Mouse (Mus musculus) granulocyte monocyte progenitor cell, adult 5-6 weeks (primary cell): ENCODE results near the gene C1qb. TPM values are rescaled to one million over a fixed set of nuclear protein-coding genes. Genes with fewer than 3 reads are reported as not detected.

Source experiments
- ATAC-seq: replicated peaks from 2 replicates; pipeline ENCODE4 v1.8.0; 2016; ENCODE audit warnings: mild to moderate bottlenecking, moderate TSS enrichment, inconsistent platforms; ENCODE audit not compliant: poor library complexity, severe bottlenecking
- total RNA-seq, 2 experiments: library from RNA; stranded (forward) in 1 of 2; stranded (reverse) in 1 of 2; fragments of 200-712, 200-1000 nt in 1 of 2; fragments of >200 nt in 1 of 2; fragmentation: Nextera tagmentation in 1 of 2; gene quantifications; 2 replicates each; pipeline ENCODE4 v1.2.3; 2014 to 2017

The C1qb gene
- total RNA-seq, 2 experiments from 2014 or later, result 0.52 TPM; not detected in 1

DNA sequence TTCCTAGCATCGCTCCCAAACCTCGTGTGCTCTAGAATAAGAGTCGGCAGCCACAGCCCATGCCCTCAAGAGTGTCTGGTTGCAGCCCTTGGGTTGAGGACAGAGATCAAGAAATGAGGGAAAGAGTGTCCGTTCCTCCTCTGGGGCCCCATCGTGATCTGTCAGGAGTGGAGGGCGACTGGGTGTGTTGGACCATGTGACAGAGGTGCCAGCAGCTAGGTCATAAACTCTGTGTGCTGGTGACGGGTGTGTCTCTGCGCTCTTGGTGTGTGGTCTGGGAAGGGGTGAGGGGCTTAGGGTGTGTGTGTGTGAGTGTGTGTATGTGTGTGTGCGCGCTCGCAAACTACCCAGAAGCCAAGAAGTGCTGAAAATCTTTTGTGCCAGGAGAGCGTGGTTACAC lies 33.0 kb downstream of the C1qb start:
- ATAC-seq, result no peak

DNA sequence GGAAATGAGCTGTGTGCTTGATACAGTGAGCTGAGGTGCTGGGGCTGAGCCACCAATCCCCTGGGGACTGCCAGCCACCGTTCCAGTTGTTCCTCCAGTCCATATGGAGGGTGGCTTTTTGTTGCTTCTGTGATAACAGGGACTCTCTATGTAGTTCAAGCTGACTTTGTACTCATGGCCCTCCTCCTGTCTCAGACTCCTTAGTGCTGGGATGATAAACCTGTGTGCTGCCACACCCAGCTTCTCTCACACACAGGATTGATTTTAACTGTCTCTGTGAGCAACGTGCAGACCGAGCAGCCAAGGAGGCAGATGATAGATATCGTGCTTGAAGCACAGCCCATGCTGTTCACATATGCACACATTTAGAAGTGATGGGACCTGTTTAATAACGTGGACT lies 33.9 kb downstream of the C1qb start:
- no peak for ATAC-seq

DNA sequence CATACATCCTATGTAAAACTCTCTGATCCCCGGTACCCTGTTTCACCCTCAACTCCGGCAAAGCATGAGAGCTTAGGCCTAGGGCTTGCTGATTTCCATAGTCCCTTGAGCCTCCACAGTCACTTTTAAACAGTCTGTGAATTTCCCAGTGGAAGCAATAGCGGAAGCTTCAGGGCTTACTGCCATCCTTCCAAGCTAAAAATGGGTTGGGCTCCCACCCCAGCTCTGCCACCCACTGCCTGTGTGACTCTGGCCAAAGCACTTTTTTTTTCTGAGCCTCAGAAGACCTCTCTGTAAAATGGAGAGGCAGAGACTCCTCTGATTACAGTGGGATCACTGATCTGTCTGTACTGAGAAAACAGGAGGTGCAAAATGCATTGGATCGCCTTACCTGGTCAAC lies 37.4 kb downstream of the C1qb start:
- ATAC-seq, result no peak

DNA sequence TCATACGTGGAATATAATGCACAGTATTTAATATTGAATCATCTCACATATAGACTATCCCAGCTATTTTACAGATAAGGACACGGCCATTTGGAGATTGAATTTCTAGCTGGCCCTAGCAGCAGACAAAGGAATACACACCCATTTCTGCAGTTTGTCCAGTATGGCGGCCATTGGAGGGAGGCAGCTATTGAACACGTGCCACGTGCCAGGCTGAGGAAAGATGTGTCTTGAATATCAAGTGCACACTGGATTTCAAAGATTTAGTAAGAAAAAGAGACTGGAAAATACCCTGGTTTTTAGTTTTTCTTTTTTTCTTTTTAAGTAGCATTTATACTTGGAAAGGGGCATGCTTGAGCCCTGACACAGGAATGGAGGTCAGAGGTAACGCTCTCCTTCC lies 38.8 kb downstream of the C1qb start:
- no peak for ATAC-seq

DNA sequence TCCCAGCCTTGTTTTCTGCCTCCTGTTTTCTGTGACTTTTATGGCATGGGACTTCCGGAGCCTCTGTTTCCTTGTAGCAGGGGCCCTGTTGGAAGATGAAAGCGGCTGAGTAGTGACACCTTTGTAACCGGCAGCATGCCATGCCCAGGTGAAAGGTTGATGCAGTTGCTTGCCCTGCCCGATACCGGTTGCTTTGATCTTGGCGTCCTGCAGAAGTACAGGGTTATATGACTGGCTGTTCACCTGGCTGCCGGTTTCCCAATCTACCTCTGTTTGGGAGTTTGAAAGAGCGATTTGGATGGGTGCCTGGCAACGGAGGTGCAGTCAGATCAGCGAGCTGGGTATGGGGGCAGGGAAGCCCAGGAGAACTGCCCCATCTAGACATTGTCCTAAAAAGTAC lies 43.2 kb downstream of the C1qb start:
- no peak for ATAC-seq

DNA sequence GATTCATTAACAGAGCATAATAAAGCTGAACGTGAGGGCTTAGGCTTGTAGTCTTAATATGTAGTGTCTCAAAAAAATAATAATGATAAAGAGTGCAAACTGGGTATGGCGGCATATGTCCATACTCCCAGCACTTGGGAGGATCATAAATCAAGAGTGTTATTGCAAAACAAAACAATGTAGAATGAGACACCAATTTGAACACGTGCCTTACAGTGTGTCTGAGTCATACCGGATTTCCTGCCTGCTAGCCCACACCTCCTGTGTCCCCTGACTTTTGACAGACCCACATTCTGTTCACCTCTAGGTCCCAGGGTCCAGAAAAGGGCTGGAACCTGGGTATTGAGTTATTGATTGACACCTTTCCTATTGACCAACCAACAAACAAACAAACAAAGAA lies 44.0 kb downstream of the C1qb start:
- peak; percentile 76 for ATAC-seq

DNA sequence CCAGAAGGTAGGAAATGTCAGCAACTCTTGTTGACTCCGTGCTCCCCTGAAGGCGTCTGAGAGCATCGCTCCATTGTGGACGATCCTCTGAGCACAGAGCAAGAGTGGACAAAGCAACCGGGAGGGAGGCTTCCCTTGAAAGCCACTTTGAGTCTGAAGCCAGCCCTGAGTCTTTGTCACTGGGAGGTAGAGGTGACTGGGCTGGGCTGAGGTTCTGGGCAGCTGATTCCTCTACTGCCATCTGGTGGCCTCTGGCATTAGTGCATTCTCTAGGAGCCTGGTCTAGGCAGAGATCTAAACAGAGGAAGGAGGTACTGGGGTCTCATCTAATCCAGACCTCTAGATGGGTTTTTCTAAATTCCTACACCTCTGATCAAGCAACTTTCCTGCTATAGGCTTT lies 44.9 kb downstream of the C1qb start:
- ATAC-seq, result peak; percentile 86

DNA sequence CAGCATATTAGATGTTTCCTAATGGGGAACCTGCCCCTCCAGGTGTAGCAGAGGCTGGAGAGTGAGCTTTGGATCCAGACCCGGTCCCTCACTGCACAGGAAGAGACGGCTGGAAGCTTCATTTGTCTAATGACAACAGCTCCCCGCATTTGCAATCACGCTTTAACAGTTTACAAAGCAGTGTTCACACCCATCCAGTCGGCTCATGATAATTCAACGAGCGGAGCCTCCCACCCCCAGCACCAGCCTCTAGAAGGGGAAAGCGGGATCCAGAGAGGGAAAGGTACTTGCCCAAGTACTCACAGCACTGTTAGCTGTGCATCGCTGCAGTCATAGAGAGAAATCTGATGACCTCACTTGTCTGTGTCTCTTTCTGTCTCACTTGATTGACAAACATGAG lies 47.5 kb downstream of the C1qb start:
- ATAC-seq, result no peak

DNA sequence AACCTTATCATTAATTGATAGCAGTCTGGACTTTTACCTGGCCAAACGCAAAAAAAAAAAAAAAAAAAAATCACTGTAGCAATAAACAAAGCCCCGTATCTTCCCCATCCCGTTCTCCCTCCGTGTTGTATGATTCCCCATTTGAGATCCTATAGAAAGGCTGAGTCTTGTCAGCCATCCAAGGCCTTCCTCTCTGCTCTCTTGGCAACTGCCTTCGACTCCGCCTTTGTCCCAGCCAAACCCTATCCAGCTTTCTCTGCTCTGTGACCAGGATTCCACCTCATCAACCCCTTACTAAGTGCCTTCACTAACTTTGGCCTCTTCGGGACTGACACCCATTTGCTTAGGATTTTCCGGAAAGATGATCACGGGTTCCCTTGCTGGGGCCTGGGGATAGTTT lies 48.0 kb downstream of the C1qb start:
- ATAC-seq, result no peak

DNA sequence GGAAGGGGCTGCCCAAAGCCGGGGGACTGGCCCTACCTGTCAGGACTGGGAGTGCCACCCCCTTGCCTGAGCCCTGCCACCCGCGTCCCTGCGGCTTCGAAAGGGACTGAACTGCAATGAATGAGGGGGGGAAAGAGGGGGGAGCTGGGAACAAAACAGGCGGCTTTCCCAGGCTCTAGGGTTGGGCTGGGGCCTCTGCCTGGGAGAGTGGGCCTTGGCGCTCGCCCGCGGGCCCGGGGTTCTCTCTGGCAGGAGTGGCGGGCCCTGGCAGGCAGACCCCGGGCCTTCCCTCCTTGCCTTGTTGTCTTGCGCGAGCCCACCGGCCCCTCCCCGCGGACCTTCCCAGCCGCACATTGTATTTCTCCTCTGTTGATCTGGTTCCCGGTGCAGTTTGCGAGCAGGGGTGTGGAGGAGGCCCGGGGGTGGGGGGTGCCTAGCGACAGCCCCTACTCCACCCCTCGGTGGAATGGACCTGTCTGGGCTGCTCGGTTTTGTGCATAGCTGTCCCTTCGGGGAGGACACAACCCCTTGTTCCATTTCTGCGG lies 49.5 kb downstream of the C1qb start:
- ATAC-seq, result no peak

DNA sequence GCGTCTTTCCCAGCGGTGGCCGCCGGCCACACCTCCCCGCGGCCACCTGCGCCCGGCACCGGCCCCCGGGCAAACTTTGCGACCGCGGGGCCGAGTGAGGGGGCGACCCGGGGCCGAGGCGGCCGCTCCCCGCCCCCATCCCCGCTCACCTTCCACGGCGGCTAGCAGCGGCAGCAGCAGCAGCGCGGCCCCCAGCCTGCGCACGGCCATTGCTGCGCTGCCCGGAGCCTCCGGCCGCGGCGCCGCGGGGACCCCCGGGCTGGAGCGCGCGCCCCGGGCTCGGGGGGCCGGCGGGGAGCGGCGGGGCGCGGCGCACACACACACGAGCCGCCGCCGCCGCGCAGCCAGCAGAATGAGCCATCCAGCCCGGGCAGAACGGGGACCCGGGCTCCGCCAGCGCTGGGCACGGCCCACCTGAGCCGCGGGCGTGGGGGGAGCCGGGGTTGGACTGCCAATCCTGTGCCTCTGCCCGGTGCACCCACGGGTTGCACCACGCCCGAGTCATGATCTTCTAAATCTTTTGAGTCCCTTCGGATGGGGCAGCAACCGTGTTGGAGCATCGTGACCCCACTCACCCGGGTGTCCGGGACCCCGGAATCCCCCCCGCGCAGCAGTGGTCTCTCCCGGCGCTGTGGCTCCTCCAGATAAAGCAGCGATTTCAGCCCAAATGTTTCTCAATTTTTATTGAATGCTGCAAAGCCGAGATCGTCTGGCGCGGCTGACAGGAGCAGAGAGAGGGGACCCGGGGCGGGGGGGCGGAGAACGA lies 50.2 kb downstream of the C1qb start, which contains the start of gene Ephb2:
Gene Ephb2 (minus strand): TSS at position 368 of the 766 bp plus-strand sequence.
- peak; percentile 52 for ATAC-seq

DNA sequence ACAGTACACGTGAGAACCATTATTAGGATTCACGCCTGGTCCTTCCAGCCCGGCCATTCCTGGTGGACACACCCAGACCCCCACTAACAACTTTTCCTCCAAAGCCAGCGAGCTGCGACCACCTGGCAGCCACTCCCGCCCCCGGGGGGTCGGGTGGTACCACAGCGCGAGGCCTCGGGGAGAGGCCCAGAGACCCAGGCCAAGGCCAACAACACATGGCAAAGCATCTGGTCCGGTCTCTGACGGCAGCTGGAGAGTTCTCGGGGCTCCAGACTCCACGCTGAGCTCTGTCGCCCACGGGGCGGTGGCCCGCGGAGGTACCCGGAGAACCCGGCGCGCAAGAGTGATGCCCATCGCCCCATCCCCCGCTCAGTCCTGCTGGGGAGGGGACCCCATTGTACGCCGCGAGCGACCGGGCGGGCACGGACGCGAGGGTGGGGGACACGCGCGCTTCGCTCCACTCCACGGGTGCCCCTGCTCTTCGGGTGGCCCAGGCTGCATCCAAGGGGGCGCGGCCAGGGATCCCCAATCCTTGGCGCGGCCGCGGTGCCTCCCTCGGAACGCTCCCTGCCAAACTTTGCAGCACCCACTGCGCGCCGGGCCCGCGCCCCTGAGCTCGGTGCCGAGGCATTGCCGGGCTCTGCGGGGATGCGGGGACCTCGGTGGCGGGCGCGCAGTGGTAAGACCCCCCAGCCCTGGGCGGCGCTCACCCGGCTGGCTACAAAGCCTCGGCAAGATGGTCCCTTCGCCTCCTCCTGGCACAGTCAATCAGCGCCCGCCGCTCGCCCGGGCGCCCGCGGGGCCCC lies 51.0 kb downstream of the C1qb start:
- no peak for ATAC-seq

DNA sequence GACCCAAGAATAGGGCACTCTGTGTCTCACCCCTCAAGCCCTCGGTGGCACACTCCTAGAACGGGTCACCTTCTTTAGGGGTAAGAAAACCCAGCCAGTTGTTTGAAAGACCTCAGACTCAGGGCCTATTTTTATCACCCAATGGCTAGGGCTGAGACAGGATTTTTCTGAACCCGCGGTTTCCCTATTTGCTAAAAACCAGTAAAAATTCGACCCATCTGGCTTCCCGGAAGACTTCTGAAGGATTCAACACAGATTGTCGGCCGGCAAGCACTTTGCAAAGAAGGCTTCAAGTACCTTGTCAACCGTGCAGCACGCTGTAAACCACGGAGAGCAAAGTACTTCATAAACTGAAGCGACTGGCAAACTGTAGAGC lies 51.6 kb downstream of the C1qb start:
- no peak for ATAC-seq

DNA sequence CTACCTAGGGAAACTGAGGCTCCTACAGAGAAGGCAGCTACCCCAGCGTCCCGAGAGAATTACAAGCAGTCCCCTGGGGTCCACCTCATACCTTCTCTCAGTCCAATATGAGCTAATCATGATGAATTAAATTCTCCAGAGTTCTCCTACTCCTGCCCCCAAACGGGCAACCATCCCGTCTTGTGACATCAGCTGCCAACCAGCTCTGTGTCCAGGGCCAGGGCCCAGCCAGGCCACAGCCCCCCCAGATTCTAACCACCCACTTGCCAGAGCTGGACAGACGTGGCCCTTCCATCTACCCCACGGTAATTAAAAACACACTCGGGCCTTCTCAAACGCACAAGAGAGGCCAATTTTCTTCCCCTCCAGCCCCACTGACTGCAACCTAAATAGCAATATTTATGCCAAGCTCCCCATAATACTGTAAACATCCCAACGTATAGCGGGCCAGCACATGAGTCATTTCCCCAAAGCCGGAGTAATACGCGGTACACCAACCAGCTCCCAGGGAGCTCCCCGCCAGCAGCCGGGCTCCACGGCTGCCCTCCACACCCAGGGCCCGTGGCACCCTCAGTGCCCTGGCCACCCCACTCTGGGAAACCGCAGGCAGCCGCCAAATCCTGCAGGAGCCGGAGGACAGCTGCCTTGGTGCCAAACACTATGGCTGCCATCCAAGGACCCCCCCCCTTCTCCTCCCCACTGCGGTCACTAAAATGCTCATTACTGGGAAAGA lies 52.2 kb downstream of the C1qb start:
- 0 out of 2 replicates have a peak, but pooled peaks have one; percentile 15 for ATAC-seq

DNA sequence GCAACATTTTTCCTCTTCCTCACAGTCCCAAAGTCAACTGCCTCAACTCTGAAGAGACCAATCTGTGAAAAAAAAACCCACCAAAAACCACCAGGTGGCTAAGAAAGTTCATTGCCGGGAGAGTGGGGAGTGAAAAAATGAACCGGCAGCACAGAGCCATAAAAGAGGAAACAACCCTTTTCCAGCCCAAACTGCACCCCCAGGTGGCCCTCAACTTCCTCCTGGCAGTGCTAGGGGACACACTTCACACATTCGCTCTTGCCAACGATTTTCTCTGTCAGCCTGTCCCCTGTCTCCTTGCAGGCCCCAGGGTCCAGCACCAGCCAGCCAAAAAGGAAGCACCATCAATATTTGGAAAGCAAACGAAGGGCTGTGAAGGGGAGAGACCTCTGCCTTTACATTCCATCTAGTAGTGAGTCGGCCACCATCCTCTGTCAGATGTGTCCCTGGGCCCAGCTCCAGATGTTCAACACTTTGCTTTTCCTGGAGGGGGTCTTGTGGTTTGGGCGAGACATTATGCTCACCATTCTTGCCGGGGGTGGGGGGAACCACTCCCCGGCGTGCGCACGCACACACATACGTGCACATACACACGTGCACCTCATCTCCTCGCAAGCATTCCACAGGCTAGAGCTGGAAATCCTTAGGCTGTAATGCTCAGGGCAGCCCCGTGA lies 53.3 kb downstream of the C1qb start:
- ATAC-seq, result peak; percentile 71

DNA sequence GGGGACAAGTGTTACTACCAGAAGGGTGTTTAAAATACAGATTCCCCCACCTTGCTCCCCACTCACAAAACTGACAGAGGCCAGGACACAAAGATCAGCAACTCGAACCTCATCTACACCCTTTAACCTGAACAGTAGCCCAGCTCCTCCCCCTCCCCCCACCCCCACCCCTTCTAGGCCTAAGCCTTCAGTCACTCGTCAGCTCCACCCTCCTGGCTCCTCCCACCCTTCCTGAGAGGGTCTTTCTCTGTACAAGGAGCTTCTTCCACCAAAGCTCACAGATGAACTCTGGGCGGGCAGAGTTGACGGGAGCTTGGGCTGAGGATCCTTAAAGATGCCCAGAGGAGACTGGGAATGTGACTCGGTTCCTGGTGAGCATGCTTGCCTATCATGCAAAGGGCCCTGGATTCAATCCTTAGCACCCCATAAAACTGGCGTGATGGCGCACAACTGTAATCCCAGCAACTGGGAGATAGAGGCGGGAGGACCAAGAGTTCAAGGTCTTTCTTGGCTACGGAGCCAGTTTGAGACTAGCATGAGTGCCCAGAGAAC lies 55.6 kb downstream of the C1qb start:
- ATAC-seq, result no peak
